Mouse (Mus musculus): Measurements from ENCODE around the gene Gm16381.
"Not testable (repeated sequence)": the region's sequence is repeated elsewhere in the genome, so short reads cannot be mapped to it uniquely, and the experiment has no call there.

Gm16381 gene

DNA sequence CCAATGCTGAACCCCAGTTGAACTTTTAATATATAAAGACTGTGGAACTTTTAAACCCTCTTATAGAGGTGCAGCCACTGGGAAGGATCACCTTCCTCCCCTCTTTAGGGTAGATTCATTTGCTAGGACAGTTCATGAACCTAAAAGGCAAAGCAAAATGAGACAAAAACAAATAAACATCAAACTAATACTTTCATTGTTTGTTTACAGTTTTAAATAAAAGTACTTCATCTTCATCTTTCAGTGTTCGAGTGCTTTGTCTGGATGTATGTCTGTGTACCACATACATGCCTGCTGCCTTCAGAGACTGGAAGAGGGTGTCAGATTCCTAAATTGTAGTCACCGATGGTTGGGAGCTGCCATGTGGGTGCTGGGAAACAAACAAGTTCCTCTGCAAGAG, at the start of gene Gm16381:
Gene Gm16381 (minus strand): TSS at position 101 of the 400 bp plus-strand sequence.
- DNase-seq (ENCODE audit: low read depth in 1 of 2, low spot score in 2 of 2) = not testable (repeated sequence)

DNA sequence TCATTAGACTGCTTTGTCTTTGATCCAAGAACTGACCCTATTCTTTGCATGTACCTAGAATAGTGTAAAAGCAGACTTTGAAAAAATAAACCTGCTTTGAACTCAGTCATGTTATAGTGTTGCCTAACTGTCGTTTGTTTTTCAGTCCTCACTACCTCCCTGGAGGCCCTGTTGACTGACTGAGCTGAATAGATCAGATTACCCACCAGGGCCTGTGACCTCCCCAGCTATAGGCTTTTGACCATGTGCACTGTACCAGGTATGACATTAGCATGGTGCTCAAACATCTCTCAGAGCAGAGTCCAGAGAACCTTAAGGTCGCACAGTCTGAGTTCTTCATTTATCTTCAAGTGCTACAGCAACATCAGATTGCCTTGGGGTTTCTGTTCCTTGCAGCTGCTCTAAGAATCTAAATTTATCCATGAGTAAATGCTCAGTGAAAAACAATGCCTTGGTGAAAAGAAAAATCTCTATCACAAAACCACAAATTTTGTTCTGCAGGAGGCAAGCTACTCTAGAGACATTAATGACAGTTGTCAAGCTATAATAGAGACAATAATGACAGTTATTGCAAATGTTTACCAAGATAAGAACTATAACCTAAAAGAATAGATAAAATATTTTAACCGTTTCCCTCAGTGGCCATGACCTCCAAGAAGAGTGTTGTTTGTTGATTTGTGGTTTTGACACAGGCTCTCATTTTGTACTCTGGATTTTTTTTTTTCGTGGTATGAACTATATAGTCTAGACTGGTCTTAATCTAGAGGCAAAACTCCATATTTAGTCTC, 8.7 kb upstream of the Gm16381 start:
- DNase-seq (ENCODE audit: low read depth in 1 of 2, low spot score in 2 of 2) = not testable (repeated sequence)

DNA sequence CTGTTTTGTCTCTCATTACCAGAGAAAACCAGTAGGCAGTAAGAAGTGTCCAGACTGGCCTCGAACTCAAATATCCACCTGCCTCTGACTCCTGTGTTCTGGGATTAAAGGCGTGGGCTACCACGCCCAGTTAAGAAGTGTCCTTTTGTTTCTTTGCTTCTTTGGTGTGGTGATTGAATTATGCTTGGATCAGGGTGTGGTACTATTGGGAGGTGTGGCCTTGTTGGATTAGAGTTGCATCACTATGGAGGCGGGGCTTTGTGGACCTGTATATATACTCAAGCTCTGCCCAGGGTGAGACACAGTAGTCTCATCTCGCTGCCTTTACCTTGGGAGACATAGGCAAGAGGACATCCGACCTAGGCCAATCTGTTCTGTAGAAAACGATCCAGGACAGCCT, 25.9 kb downstream of the Gm16381 start, which contains the start of gene Gm4027:
Gene Gm4027 (plus strand): TSS at position 301 of the 400 bp plus-strand sequence.
- not testable (repeated sequence) for DNase-seq (ENCODE audit: low read depth in 1 of 2, low spot score in 2 of 2)

DNA sequence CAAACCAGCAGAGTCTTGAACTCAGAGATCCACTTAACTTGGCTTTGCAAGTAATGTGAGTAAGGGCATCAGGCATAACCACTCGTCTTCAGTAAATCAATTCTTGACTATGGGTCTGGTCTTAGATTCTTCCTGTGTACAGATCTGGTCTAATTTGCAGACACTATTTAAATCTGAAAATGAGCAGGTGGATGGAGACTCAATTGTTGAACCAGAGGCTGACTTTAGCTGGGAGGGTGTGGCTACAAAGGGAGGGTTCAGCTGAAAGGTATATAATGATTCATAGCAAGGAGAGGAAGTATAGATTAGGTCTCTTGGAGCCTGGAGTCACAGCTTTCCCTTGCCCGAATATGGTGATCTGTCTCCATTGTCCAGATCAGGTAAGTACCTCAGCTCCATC, 42.0 kb downstream of the Gm16381 start, which contains the start of gene Oog1:
Gene Oog1 (plus strand): TSS at position 301 of the 400 bp plus-strand sequence.
- DNase-seq (ENCODE audit: low read depth in 1 of 2, low spot score in 2 of 2) = not testable (repeated sequence)

DNA sequence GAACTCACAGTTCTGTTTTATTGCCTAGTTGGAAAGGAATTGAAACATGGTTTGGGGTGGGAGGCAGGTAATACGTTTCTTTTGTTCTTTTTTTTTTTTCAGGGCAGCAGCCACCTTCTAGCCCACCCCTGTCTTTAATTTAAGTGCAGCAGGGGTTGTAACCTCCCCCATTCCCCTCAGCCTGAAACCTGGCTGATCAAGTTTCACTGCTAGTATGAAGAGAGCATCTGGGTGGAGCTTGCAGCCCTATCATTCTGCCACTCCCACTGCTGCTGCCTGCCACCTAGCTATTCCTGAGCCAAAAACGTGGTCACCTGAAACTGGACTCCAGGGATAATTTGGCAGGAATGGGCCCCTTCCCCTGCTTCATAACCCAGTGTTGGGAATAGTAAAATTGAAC, 43.0 kb downstream of the Gm16381 start:
- DNase-seq (ENCODE audit: low read depth in 1 of 2, low spot score in 2 of 2) = not testable (repeated sequence)
